Mouse (Mus musculus) liver, adult 2 months (tissue): ENCODE results near the gene Btbd35f26. TPM values are rescaled to one million over a fixed set of nuclear protein-coding genes. Genes with fewer than 3 reads are reported as not detected.
"Not testable (repeated sequence)": the region's sequence is repeated elsewhere in the genome, so short reads cannot be mapped to it uniquely, and the experiment has no call there.

Experiments used
- DNase-seq: peaks from one replicate; pipeline ENCODE4 v3.0.0-alpha.2; 2011; ENCODE audit warnings: low read depth, low spot score; ENCODE audit errors: extremely low read depth
- H3K27ac ChIP-seq: fragments of 200-500 bp; replicated peaks from 2 replicates; pipeline ENCODE4 v1.5.1; 2012; ENCODE audit warnings: low read depth, mild to moderate bottlenecking, control low read depth, inconsistent platforms, low read length; ENCODE audit not compliant: insufficient read depth
- H3K27me3 ChIP-seq: fragments of 200-500 bp; 2 replicates; pipeline ENCODE4 v1.6.1; 2012; ENCODE audit warnings: mild to moderate bottlenecking, moderate library complexity, low read length, inconsistent platforms; ENCODE audit not compliant: control insufficient read depth, insufficient read depth
- H3K36me3 ChIP-seq: fragments of 200-500 bp; 2 replicates; pipeline ENCODE4 v1.6.1; 2012; ENCODE audit warnings: low read length, inconsistent platforms; ENCODE audit not compliant: control insufficient read depth, insufficient read depth
- H3K4me1 ChIP-seq: fragments of 200-500 bp; 2 replicates; pipeline ENCODE4 v1.6.1; 2011; ENCODE audit warnings: low read length; ENCODE audit not compliant: control insufficient read depth, insufficient read depth
- H3K4me3 ChIP-seq: fragments of 200-500 bp; 2 replicates; pipeline ENCODE4 v1.5.1; 2011; ENCODE audit warnings: low read depth, mild to moderate bottlenecking, control low read depth, low read length, moderate library complexity; ENCODE audit not compliant: insufficient read depth
- H3K79me2 ChIP-seq: fragments of 200-500 bp; 2 replicates; pipeline ENCODE4 v1.6.1; 2012; ENCODE audit warnings: inconsistent platforms, mild to moderate bottlenecking, low read length, moderate library complexity; ENCODE audit not compliant: control insufficient read depth, insufficient read depth
- H3K9ac ChIP-seq: fragments of 200-500 bp; 2 replicates; pipeline ENCODE4 v1.6.1; 2012; ENCODE audit warnings: low read depth, mild to moderate bottlenecking, control low read depth, inconsistent platforms, low read length
- WGBS: fragments of 180-500 bp; shearing (Covaris S2); methylation state at CpG from one replicate; pipeline ENCODE4 v1.1.7; 2018; 5-methylcytosine and 5-hydroxymethylcytosine counted together
- polyA plus RNA-seq: library from polyadenylated mRNA; depleted of rRNA; stranded (reverse); fragments of >200 nt; gene quantifications from 2 replicates; pipeline ENCODE4 v1.2.3, GENCODE M21; 2012; rRNA removed
- total RNA-seq: library from RNA; depleted of rRNA; stranded (reverse); fragments of >200 nt; gene quantifications from 2 replicates; pipeline ENCODE4 v1.2.3, GENCODE M21; 2014; rRNA removed

Gene Btbd35f26
- total RNA-seq, result not detected in 2 replicates
- not detected in 2 replicates for polyA plus RNA-seq

- not testable (repeated sequence) for H3K9ac ChIP-seq, DNase-seq, H3K27ac ChIP-seq, H3K4me1 ChIP-seq, H3K4me3 ChIP-seq, H3K27me3 ChIP-seq, H3K79me2 ChIP-seq, H3K36me3 ChIP-seq
- no CpG with 5 or more reads among the region's 4 CpGs for WGBS
Observed at GRCm38 (mm10) chrX:31336154-31336553, at the start of gene Btbd35f26. Btbd35f26 (plus strand) TSS chrX:31336454.

DNA sequence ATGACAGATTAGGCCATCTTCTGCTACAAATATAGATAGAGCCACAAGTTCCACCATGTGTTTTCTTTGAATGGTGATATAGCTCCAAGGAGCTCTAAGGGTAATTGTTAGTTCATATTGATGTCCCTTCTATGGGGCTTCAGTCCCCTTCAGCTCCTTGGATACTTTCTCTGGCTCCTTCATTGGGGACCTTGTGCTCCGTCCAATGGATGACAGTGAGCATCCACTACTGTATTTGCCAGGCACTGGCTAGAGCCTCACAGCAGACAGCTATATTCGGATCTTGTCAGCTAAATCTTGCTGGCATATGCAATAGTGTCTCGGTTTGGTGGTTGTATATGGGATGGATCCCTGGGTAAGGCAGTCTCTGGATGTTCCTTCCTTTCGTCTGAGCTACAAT is 5.7 kb downstream of the Btbd35f26 start:
- DNase-seq, H3K9ac ChIP-seq, H3K27me3 ChIP-seq, H3K27ac ChIP-seq, H3K36me3 ChIP-seq, H3K4me3 ChIP-seq, H3K79me2 ChIP-seq, H3K4me1 ChIP-seq: not testable (repeated sequence)
- 67% methylated on average over 3 of the region's 4 CpGs for WGBS

- H3K4me1 ChIP-seq, H3K27ac ChIP-seq, H3K36me3 ChIP-seq, H3K27me3 ChIP-seq, H3K4me3 ChIP-seq, H3K79me2 ChIP-seq, DNase-seq, H3K9ac ChIP-seq: not testable (repeated sequence)
- no CpG with 5 or more reads among the region's 4 CpGs for WGBS
Observed at GRCm38 (mm10) chrX:31383818-31384217, 47.6 kb downstream of the Btbd35f26 start, which contains the start of gene Btbd35f19. Btbd35f19 (minus strand) TSS chrX:31383918.

Other genes starting within 250 kb of the Btbd35f26 start
- not detected in 2 replicates for gene Btbd35f29, start 218.8 kb upstream of the Btbd35f26 start, total RNA-seq
- not detected in 2 replicates for gene Btbd35f29, start 218.8 kb upstream of the Btbd35f26 start, polyA plus RNA-seq
- gene Spin2f, start 82.6 kb upstream of the Btbd35f26 start, total RNA-seq, result not detected in 2 replicates
- gene Spin2f, start 82.6 kb upstream of the Btbd35f26 start, polyA plus RNA-seq, result not detected in 2 replicates
- not detected in 2 replicates for gene Btbd35f19, start 47.5 kb downstream of the Btbd35f26 start, total RNA-seq
- gene Btbd35f19, start 47.5 kb downstream of the Btbd35f26 start, polyA plus RNA-seq, result not detected in 2 replicates
- gene Gm21883, start 237.8 kb downstream of the Btbd35f26 start, total RNA-seq, result not detected in 2 replicates
- gene Gm21883, start 237.8 kb downstream of the Btbd35f26 start, polyA plus RNA-seq, result not detected in 2 replicates